In genomic region chr11:97662207-97662892, GRCm38 (mm10) we compare ENCODE assay signal across 8 mouse cellular contexts. TPM values are rescaled to one million over a fixed set of nuclear protein-coding genes. Genes with fewer than 3 reads are reported as not detected.
DNase-seq lines count a peak whose midpoint lies in the region; ATAC-seq and TF ChIP-seq lines count a peak whose summit lies in the region.

No protein-coding gene starts in this region.

- no peak for TF ChIP-seq POLR2A in limb, embryonic 14.5 days (IDR thresholded peaks at IDR 0.05; ENCODE audit: borderline replicate concordance, extremely low read depth, insufficient read depth, insufficient read length)

- peak overlapping the region; percentile 55 for H3K4me3 ChIP-seq in layer of hippocampus, adult 2 months
- peak overlapping the region; percentile 89 for H3K4me3 ChIP-seq in embryonic facial prominence, embryonic 11.5 days (ENCODE audit: low read depth, low read length)
- peak overlapping the region; percentile 94 for H3K4me3 ChIP-seq in hindbrain, embryonic 12.5 days
- peak overlapping the region; percentile 85 for H3K4me3 ChIP-seq in limb, embryonic 14.5 days (replicated peaks; ENCODE audit: low read length)

- no peak for DNase-seq in layer of hippocampus, adult 2 months (ENCODE audit: low spot score in 2 of 2)
- no peak for DNase-seq in layer of hippocampus, adult 11-12 months (ENCODE audit: low spot score)
- peak; percentile 66 for DNase-seq in embryonic facial prominence, embryonic 11.5 days (ENCODE audit: low spot score)
- DNase-seq in limb, embryonic 14.5 days (ENCODE audit: low spot score): peak; percentile 52
- DNase-seq in neural tube, embryonic 10.5 days (ENCODE audit: extremely low spot score, low spot score): peak; percentile 33
- no peak for DNase-seq in layer of hippocampus, postnatal 14 days (ENCODE audit: low spot score in 2 of 2)
- DNase-seq in cerebellum, postnatal 4 days (ENCODE audit: low spot score in 2 of 2): no peak

- WGBS in embryonic facial prominence, embryonic 11.5 days: under 1% methylated on average over 21 of the region's 21 CpGs
- 1% methylated on average over 21 of the region's 21 CpGs for WGBS in hindbrain, embryonic 12.5 days
- WGBS in limb, embryonic 14.5 days: 3% methylated on average over 21 of the region's 21 CpGs

- H3K9me3 ChIP-seq in embryonic facial prominence, embryonic 11.5 days (replicated peaks; ENCODE audit: control insufficient read depth, low read length): no peaks in the 10 kb centered on the region
- no peaks in the 10 kb centered on the region for H3K9me3 ChIP-seq in hindbrain, embryonic 12.5 days (replicated peaks)
- no peaks in the 10 kb centered on the region for H3K9me3 ChIP-seq in limb, embryonic 14.5 days (ENCODE audit: control insufficient read depth, low read length)

- no peak for TF ChIP-seq CTCF in layer of hippocampus, adult 2 months (conservative IDR thresholded peaks at IDR 0.05)

- H3K36me3 ChIP-seq in embryonic facial prominence, embryonic 11.5 days (replicated peaks; ENCODE audit: control insufficient read depth, insufficient read depth, low read depth, low read length): no peaks in the 10 kb centered on the region; the same call in none of the 2 replicates
- H3K36me3 ChIP-seq in hindbrain, embryonic 12.5 days: peaks cover 22% of the 10 kb centered on the region
- H3K36me3 ChIP-seq in limb, embryonic 14.5 days (ENCODE audit: control insufficient read depth, insufficient read depth, low read length): peaks cover 21% of the 10 kb centered on the region

- peak overlapping the region; percentile 79 for H3K4me2 ChIP-seq in embryonic facial prominence, embryonic 11.5 days (ENCODE audit: low read depth, low read length)
- H3K4me2 ChIP-seq in hindbrain, embryonic 12.5 days (replicated peaks): peak overlapping the region; percentile 82
- peak overlapping the region; percentile 63 for H3K4me2 ChIP-seq in limb, embryonic 14.5 days (replicated peaks; ENCODE audit: low read depth, low read length, severe bottlenecking)

- peaks cover 8% of the 10 kb centered on the region for H3K27me3 ChIP-seq in embryonic facial prominence, embryonic 11.5 days (ENCODE audit: control insufficient read depth, insufficient read depth, low read length)
- peaks cover 19% of the 10 kb centered on the region for H3K27me3 ChIP-seq in hindbrain, embryonic 12.5 days
- H3K27me3 ChIP-seq in limb, embryonic 14.5 days (ENCODE audit: control insufficient read depth, insufficient read depth, low read length): peaks cover 17% of the 10 kb centered on the region

- H3K9ac ChIP-seq in embryonic facial prominence, embryonic 11.5 days (replicated peaks; ENCODE audit: low read length): peak overlapping the region; percentile 88
- H3K9ac ChIP-seq in hindbrain, embryonic 12.5 days: peak overlapping the region; percentile 94
- H3K9ac ChIP-seq in limb, embryonic 14.5 days (ENCODE audit: low read depth, low read length, severe bottlenecking): peak overlapping the region; percentile 85; the same call in 1 of the 2 replicates

- H3K27ac ChIP-seq in layer of hippocampus, adult 2 months: peak overlapping the region; percentile 74
- no peak overlapping the region for H3K27ac ChIP-seq in embryonic facial prominence, embryonic 11.5 days (replicated peaks; ENCODE audit: low read depth, low read length)
- H3K27ac ChIP-seq in hindbrain, embryonic 12.5 days: peak overlapping the region; percentile 91; the same call in 1 of the 2 replicates
- H3K27ac ChIP-seq in limb, embryonic 14.5 days (replicated peaks; ENCODE audit: low read depth, low read length): no peak overlapping the region

- no peak for ATAC-seq in embryonic facial prominence, embryonic 11.5 days (replicated peaks; ENCODE audit: insufficient number of reproducible peaks, low FRiP score, low TSS enrichment, low read depth)
- no peak for ATAC-seq in hindbrain, embryonic 12.5 days (ENCODE audit: low FRiP score)
- ATAC-seq in limb, embryonic 14.5 days (ENCODE audit: low FRiP score, low read depth): no peak

- peaks cover 11% of the 10 kb centered on the region for H3K4me1 ChIP-seq in embryonic facial prominence, embryonic 11.5 days (ENCODE audit: control insufficient read depth, insufficient read depth, low read length)
- H3K4me1 ChIP-seq in hindbrain, embryonic 12.5 days: peaks cover 36% of the 10 kb centered on the region
- peaks cover 27% of the 10 kb centered on the region for H3K4me1 ChIP-seq in limb, embryonic 14.5 days (ENCODE audit: control insufficient read depth, insufficient read depth, low read length)

RNA-seq across cellular contexts. Expression of gene Mllt6, which starts 0.9 kb away (rescaled TPM):
- total RNA-seq in layer of hippocampus, adult 2 months (2021): 100 to 1,000 TPM; 122 to 124 TPM
- polyA plus RNA-seq in embryonic facial prominence, embryonic 11.5 days (2014; fragmentation: Nextera tagmentation; extraction: Ambion mirVana): 3.7 and 3.9 TPM in 2 replicates
- polyA plus RNA-seq in hindbrain, embryonic 12.5 days (2016; fragmentation: Nextera tagmentation; extraction: Ambion mirVana): 2.9 and 3.5 TPM in 2 replicates
- 28.6 and 36.0 TPM in 2 replicates for polyA plus RNA-seq in limb, embryonic 14.5 days (2012; rRNA removed)
- 4.9 and 6.1 TPM in 2 replicates for polyA plus RNA-seq in limb, embryonic 14.5 days (2014; fragmentation: Nextera tagmentation; extraction: Ambion mirVana)
- total RNA-seq in layer of hippocampus, postnatal 14 days (2021): 10 to 100 TPM; 72.8 to 83.8 TPM

RNA-seq across cellular contexts. Expression of gene Cisd3, which starts 23.3 kb away (rescaled TPM):
- total RNA-seq in layer of hippocampus, adult 2 months (2021): 10 to 100 TPM; 45.5 to 49.3 TPM
- 11.8 TPM in 2 replicates for polyA plus RNA-seq in embryonic facial prominence, embryonic 11.5 days (2014; fragmentation: Nextera tagmentation; extraction: Ambion mirVana)
- 14.7 and 17.1 TPM in 2 replicates for polyA plus RNA-seq in hindbrain, embryonic 12.5 days (2016; fragmentation: Nextera tagmentation; extraction: Ambion mirVana)
- 11.7 and 13.3 TPM in 2 replicates for polyA plus RNA-seq in limb, embryonic 14.5 days (2012; rRNA removed)
- 13.6 and 14.9 TPM in 2 replicates for polyA plus RNA-seq in limb, embryonic 14.5 days (2014; fragmentation: Nextera tagmentation; extraction: Ambion mirVana)
- total RNA-seq in layer of hippocampus, postnatal 14 days (2021): 10 to 100 TPM; 47.1 to 50.2 TPM

RNA-seq across cellular contexts. Expression of gene Epop, which starts 32.8 kb away (rescaled TPM):
- 10 to 100 TPM; 34.1 to 35.1 TPM for total RNA-seq in layer of hippocampus, adult 2 months (2021)
- polyA plus RNA-seq in embryonic facial prominence, embryonic 11.5 days (2014; fragmentation: Nextera tagmentation; extraction: Ambion mirVana): 9.0 and 9.7 TPM in 2 replicates
- polyA plus RNA-seq in hindbrain, embryonic 12.5 days (2016; fragmentation: Nextera tagmentation; extraction: Ambion mirVana): 11.2 and 11.7 TPM in 2 replicates
- polyA plus RNA-seq in limb, embryonic 14.5 days (2012; rRNA removed): 6.6 and 9.2 TPM in 2 replicates
- polyA plus RNA-seq in limb, embryonic 14.5 days (2014; fragmentation: Nextera tagmentation; extraction: Ambion mirVana): 4.4 and 4.8 TPM in 2 replicates
- 10 to 100 TPM; 12.1 to 13.5 TPM for total RNA-seq in layer of hippocampus, postnatal 14 days (2021)

RNA-seq across cellular contexts. Expression of gene Pcgf2, which starts 37.9 kb away (rescaled TPM):
- 10 to 100 TPM; 29.1 to 31.1 TPM for total RNA-seq in layer of hippocampus, adult 2 months (2021)
- 18.0 and 21.8 TPM in 2 replicates for polyA plus RNA-seq in embryonic facial prominence, embryonic 11.5 days (2014; fragmentation: Nextera tagmentation; extraction: Ambion mirVana)
- polyA plus RNA-seq in hindbrain, embryonic 12.5 days (2016; fragmentation: Nextera tagmentation; extraction: Ambion mirVana): 23.3 and 24.7 TPM in 2 replicates
- 130 and 179 TPM in 2 replicates for polyA plus RNA-seq in limb, embryonic 14.5 days (2012; rRNA removed)
- 18.1 and 21.5 TPM in 2 replicates for polyA plus RNA-seq in limb, embryonic 14.5 days (2014; fragmentation: Nextera tagmentation; extraction: Ambion mirVana)
- total RNA-seq in layer of hippocampus, postnatal 14 days (2021): 10 to 100 TPM; 29.9 to 32.7 TPM

RNA-seq across cellular contexts. Expression of gene Psmb3, which starts 40.8 kb away (rescaled TPM):
- 100 to 1,000 TPM; 128 to 133 TPM for total RNA-seq in layer of hippocampus, adult 2 months (2021)
- 476 and 532 TPM in 2 replicates for polyA plus RNA-seq in embryonic facial prominence, embryonic 11.5 days (2014; fragmentation: Nextera tagmentation; extraction: Ambion mirVana)
- 375 and 438 TPM in 2 replicates for polyA plus RNA-seq in hindbrain, embryonic 12.5 days (2016; fragmentation: Nextera tagmentation; extraction: Ambion mirVana)
- 368 and 421 TPM in 2 replicates for polyA plus RNA-seq in limb, embryonic 14.5 days (2012; rRNA removed)
- polyA plus RNA-seq in limb, embryonic 14.5 days (2014; fragmentation: Nextera tagmentation; extraction: Ambion mirVana): 489 and 508 TPM in 2 replicates
- total RNA-seq in layer of hippocampus, postnatal 14 days (2021): 100 to 1,000 TPM; 140 to 149 TPM

Comparison
In these comparisons a context has a peak if more than half of its experiments do, and no peak if none do; other contexts are left out.
1. DNase-seq: peak in embryonic facial prominence, embryonic 11.5 days (single experiment), limb, embryonic 14.5 days (single experiment) and neural tube, embryonic 10.5 days (single experiment); none in layer of hippocampus, adult 2 months (0 of 2), layer of hippocampus, adult 11-12 months (single experiment), layer of hippocampus, postnatal 14 days (0 of 2) and cerebellum, postnatal 4 days (0 of 2).
2. H3K27ac ChIP-seq: peak in layer of hippocampus, adult 2 months (single experiment) and hindbrain, embryonic 12.5 days (single experiment); none in embryonic facial prominence, embryonic 11.5 days (single experiment) and limb, embryonic 14.5 days (single experiment).
3. Peak in every context shown above with its lines, with median percentiles within 50 percentile points of each other: H3K4me3 ChIP-seq, H3K4me2 ChIP-seq and H3K9ac ChIP-seq.